Mouse (Mus musculus) lung, postnatal 0 days (tissue): ENCODE data around the gene Gnaq.

Source experiments
- CTCF ChIP-seq: IDR thresholded peaks from 2 replicates; pipeline ENCODE4 v1.5.1; 2016; ENCODE audit warnings: antibody characterized with exemption, mild to moderate bottlenecking
- EP300 ChIP-seq: IDR thresholded peaks from 2 replicates; pipeline ENCODE4 v1.6.1; 2016; ENCODE audit warnings: antibody characterized with exemption, mild to moderate bottlenecking, control low read depth

- TF ChIP-seq EP300 (no peak), CTCF (no peak)
Measured at GRCm38 (mm10) chr19:16358148-16358547, 225.5 kb downstream of the Gnaq start.
